Mouse (Mus musculus): ENCODE data around the gene Zranb3. TPM values are rescaled to one million over a fixed set of nuclear protein-coding genes. Genes with fewer than 3 reads are reported as not detected.

Zranb3 gene
- polyA plus RNA-seq, 1 experiment, result 1.3 TPM

DNA sequence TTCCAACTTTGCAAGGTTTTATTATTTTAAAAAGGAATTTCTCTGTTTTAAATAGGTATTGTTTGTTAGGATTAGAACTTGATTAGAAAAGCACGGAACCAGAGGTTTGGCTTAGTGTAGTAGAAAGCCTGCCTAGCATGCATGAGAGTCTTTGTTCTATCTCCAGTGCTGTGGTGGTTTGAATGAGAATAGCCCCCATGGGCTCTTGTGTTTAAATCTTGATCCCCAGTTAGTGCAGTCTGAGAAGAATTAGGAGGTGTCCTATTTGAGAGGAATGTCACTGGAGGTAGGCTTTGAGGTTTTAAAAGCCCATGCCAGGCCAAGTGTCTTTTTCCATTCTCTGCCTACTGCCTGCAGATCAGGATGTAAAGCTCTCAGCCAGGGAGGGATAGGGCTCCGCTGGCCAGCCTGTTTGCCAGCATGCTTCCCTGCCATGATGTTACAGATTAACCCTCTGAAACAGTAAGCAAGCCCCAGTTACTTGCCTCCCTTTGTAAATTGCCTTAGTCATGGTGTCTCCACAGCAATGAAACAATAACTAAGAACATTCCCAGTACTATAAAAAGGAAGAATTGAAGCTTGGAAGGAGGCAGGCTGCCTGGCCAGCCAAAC is 198.0 kb downstream of the Zranb3 start:
- no peak overlapping the region for H3K27ac ChIP-seq (ENCODE audit: insufficient read depth, low read depth, low read length)
- H3K4me3 ChIP-seq (ENCODE audit: insufficient read depth, low read depth, low read length), result no peak overlapping the region
- peaks cover 2% of the 10 kb centered on the region; the same call in 1 of the 2 replicates for H3K4me1 ChIP-seq (ENCODE audit: control insufficient read depth, insufficient read depth, low read length)
- WGBS, result 47% methylated on average over 2 of the region's 2 CpGs
- peak; percentile 64 for DNase-seq
- no peak for TF ChIP-seq CTCF (conservative IDR thresholded peaks at IDR 0.05; ENCODE audit: insufficient read depth, insufficient read length, low read depth, low read length)
- no peak for TF ChIP-seq POLR2A (IDR thresholded peaks at IDR 0.05; ENCODE audit: low read depth, low read length)
- H3K36me3 ChIP-seq (ENCODE audit: control insufficient read depth, insufficient read depth, low read length), result peaks cover 1% of the 10 kb centered on the region; the same call in 1 of the 2 replicates
- H3K27me3 ChIP-seq (replicated peaks; ENCODE audit: control insufficient read depth, insufficient read depth, low read length), result no peaks in the 10 kb centered on the region

Other genes with a start within 250 kb of the Zranb3 start
- 0.05 TPM in 1 of 2 replicates, not detected in the other for gene Map3k19, start 248.0 kb downstream of the Zranb3 start, polyA plus RNA-seq (2012; rRNA removed)
- gene Rab3gap1, start 234.3 kb downstream of the Zranb3 start, polyA plus RNA-seq (2012; rRNA removed), result 16.2 and 16.4 TPM in 2 replicates
- gene R3hdm1, start 254 bp upstream of the Zranb3 start, polyA plus RNA-seq (2012; rRNA removed), result 28.6 and 29.5 TPM in 2 replicates
- gene Ubxn4, start 140.9 kb upstream of the Zranb3 start, polyA plus RNA-seq (2012; rRNA removed), result 19.1 and 21.0 TPM in 2 replicates
- 0.03 and 0.05 TPM in 2 replicates for gene Lct, start 225.3 kb upstream of the Zranb3 start, polyA plus RNA-seq (2012; rRNA removed)